Mouse (Mus musculus) skeletal muscle tissue, adult 2 months (tissue): ENCODE results near the gene Smok2b.
"Not testable (repeated sequence)": the region's sequence is repeated elsewhere in the genome, so short reads cannot be mapped to it uniquely, and the experiment has no call there.

ENCODE experiments used
- DNase-seq: peaks from one replicate; pipeline ENCODE4 v3.0.0-alpha.2; 2012; ENCODE audit warnings: low read depth, low spot score

Smok2b gene

GRCm38 (mm10) chr17:13240807-13241727 is 11.0 kb downstream of the Smok2b start:
- DNase-seq, result not testable (repeated sequence)

- DNase-seq, result not testable (repeated sequence)
These were observed 24.7 kb downstream of the Smok2b start for GRCm38 (mm10) chr17:13254786-13255185.
